Mouse (Mus musculus): ENCODE results near the gene Atg14.

The Atg14 gene

GRCm38 (mm10) chr14:47544286-47544685 lies 26.2 kb downstream of the Atg14 start:
- DNase-seq (ENCODE audit: low spot score) = no peak

- DNase-seq (ENCODE audit: low spot score) = no peak
Measured at GRCm38 (mm10) chr14:47542283-47542682, 28.2 kb downstream of the Atg14 start.

GRCm38 (mm10) chr14:47541325-47541948 lies 29.0 kb downstream of the Atg14 start:
- no peak for DNase-seq (ENCODE audit: low spot score)

GRCm38 (mm10) chr14:47535096-47535495 lies 35.4 kb downstream of the Atg14 start:
- DNase-seq (ENCODE audit: low spot score) = no peak

GRCm38 (mm10) chr14:47534176-47534525 lies 36.3 kb downstream of the Atg14 start:
- DNase-seq (ENCODE audit: low spot score) = no peak

GRCm38 (mm10) chr14:47533365-47534175 lies 36.9 kb downstream of the Atg14 start:
- peak; percentile 74 for DNase-seq (ENCODE audit: low spot score)

- no peak for DNase-seq (ENCODE audit: low spot score)
Measured at GRCm38 (mm10) chr14:47532496-47532895, 38.0 kb downstream of the Atg14 start.

GRCm38 (mm10) chr14:47529592-47529991 lies 40.9 kb downstream of the Atg14 start:
- DNase-seq (ENCODE audit: low spot score) = peak; percentile 51

- DNase-seq (ENCODE audit: low spot score) = peak; percentile 75
Measured at GRCm38 (mm10) chr14:47529019-47529418, 41.4 kb downstream of the Atg14 start.

- DNase-seq (ENCODE audit: low spot score) = no peak
Measured at GRCm38 (mm10) chr14:47528293-47528692, 42.2 kb downstream of the Atg14 start.

GRCm38 (mm10) chr14:47527833-47528232 lies 42.6 kb downstream of the Atg14 start:
- DNase-seq (ENCODE audit: low spot score) = no peak

- no peak for DNase-seq (ENCODE audit: low spot score)
Measured at GRCm38 (mm10) chr14:47525861-47526260, 44.6 kb downstream of the Atg14 start.

GRCm38 (mm10) chr14:47525374-47525773 lies 45.1 kb downstream of the Atg14 start:
- DNase-seq (ENCODE audit: low spot score) = no peak

GRCm38 (mm10) chr14:47522301-47522700 lies 48.1 kb downstream of the Atg14 start:
- no peak for DNase-seq (ENCODE audit: low spot score)

GRCm38 (mm10) chr14:47521609-47522008 lies 48.8 kb downstream of the Atg14 start:
- DNase-seq (ENCODE audit: low spot score) = no peak

GRCm38 (mm10) chr14:47520751-47521449 lies 49.5 kb downstream of the Atg14 start:
- DNase-seq (ENCODE audit: low spot score) = no peak

GRCm38 (mm10) chr14:47518619-47519018 lies 51.8 kb downstream of the Atg14 start:
- DNase-seq (ENCODE audit: low spot score) = no peak

GRCm38 (mm10) chr14:47516755-47517154 lies 53.7 kb downstream of the Atg14 start:
- DNase-seq (ENCODE audit: low spot score) = no peak

GRCm38 (mm10) chr14:47515636-47516035 lies 54.8 kb downstream of the Atg14 start:
- no peak for DNase-seq (ENCODE audit: low spot score)

GRCm38 (mm10) chr14:47514816-47515453 lies 55.5 kb downstream of the Atg14 start:
- no peak for DNase-seq (ENCODE audit: low spot score)

- no peak for DNase-seq (ENCODE audit: low spot score)
Measured at GRCm38 (mm10) chr14:47513606-47514005, 56.8 kb downstream of the Atg14 start.

- DNase-seq (ENCODE audit: low spot score) = no peak
Measured at GRCm38 (mm10) chr14:47510244-47510643, 60.2 kb downstream of the Atg14 start.

GRCm38 (mm10) chr14:47508035-47508434 lies 62.4 kb downstream of the Atg14 start:
- no peak for DNase-seq (ENCODE audit: low spot score)

All from layer of hippocampus, adult 11-12 months (tissue).